Mouse (Mus musculus) central nervous system, embryonic 14 days (tissue): ENCODE data around the gene Fstl1. TPM values are rescaled to one million over a fixed set of nuclear protein-coding genes. Genes with fewer than 3 reads are reported as not detected.

ENCODE experiments used
- polyA plus RNA-seq: library from polyadenylated mRNA; depleted of rRNA; stranded (reverse); fragments of >200 nt; gene quantifications from 2 replicates; pipeline ENCODE4 v1.2.3, GENCODE M21; 2012; rRNA removed

Fstl1 gene
- polyA plus RNA-seq = 83.6 and 186 TPM in 2 replicates

DNA sequence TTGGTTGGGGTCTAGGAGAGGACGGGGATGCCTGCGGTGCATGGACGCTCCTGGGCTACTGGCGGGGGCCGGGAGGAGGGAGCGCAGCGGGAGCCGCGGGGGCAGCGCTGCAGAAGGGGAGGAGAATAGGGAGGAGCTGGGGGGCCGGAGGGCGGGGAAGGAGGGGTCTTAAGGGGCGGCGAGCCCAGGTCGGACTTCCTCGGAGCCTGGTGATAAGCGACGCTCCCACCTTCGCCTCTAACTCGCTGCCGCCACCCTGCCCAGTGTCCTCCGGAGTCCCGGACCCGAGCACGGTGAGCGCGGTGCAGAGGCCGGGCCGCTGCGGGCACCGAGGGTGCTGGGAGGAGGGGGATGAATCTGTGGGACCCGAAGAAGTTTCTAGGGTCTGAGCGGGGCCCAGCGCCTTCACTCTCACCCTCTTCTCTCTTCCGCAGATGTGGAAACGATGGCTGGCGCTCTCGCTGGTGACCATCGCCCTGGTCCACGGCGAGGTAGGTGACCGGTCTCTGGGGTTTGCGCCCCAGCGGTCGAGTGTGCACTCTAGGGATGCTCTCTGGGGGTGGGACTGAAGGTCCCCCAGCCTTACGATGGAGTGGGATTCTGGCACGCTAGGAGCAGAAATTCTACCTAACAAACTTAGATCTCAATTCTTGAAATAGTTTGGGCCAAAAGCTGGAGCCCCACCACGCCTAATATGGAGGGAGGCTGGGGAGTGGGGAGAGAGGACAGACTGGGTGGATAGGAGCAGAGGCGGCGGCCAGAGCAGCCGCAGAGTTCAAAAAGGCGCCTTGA, at the start of gene Fstl1:
TSS of gene Fstl1 (plus strand) at position 14 of the 792 bp plus-strand sequence.

DNA sequence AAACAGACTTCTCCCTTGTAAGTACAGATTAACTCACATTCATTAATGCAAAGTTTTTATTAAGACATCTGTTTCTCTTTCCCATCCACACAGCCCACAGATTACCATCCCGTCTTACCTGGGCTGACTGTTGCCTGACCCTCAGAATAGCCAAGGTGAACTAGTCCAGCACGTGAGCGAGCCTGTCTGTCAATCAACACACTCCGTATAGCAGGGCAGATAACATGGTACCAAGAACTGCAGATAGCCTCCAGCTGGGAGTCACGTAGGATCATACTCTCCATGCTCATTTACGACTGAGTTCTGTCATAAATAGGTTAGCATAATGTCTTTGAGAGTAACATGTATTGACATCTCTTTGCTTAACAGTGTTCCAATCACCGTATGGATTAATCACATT, 84.4 kb downstream of the Fstl1 start, which contains the start of gene Gm36028:
TSS of gene Gm36028 (minus strand) at position 118 of the 400 bp plus-strand sequence.

DNA sequence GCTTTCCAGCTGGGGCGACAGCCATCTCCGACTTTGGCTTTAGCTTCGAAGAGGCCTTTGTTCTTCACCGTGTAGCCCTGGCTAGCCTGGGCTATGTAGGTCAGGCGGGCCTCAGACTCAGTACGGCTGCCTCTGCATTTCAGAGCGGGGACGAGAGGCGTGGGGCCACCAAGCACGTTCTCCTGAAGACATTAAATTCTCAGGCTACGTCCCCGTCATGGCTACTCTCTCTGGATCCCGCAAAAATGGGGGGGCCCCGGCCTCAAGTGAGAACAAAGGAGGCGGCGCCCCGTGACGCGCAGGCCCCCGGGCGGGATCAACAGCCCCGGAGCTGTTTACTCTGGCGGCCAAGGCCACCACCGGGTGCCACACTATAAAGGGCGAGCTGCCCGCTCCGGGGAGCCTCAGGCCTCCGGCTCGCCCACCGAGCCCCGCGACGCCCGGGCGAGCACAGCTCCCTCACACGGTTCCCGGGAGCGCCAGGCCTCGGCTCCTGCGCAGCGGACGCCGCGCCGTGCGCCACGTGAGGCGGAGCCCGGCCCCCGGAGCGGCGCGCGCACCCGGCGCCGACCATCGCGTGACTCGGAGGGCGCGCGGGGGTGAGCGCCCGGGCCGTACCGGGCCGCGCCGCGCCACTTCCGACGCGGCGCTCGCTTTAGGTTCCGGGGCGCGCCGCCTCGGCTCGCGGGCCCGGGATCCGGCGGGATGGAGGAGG, 91.3 kb downstream of the Fstl1 start, which contains the start of gene Lrrc58:
TSS of gene Lrrc58 (plus strand) at position 599 of the 715 bp plus-strand sequence.

Other genes starting within 250 kb of the Fstl1 start
- gene Gtf2e1, start 237.1 kb upstream of the Fstl1 start, polyA plus RNA-seq = 25.9 and 29.9 TPM in 2 replicates
- 9.4 and 11.2 TPM in 2 replicates for gene Rabl3, start 237.0 kb upstream of the Fstl1 start, polyA plus RNA-seq
- 0.18 and 0.33 TPM in 2 replicates for gene Hgd, start 196.7 kb upstream of the Fstl1 start, polyA plus RNA-seq
- gene Ndufb4, start 122.4 kb upstream of the Fstl1 start, polyA plus RNA-seq = 58.0 and 60.4 TPM in 2 replicates
- 0.32 and 0.41 TPM in 2 replicates for gene Gm36028, start 84.3 kb downstream of the Fstl1 start, polyA plus RNA-seq
- gene Lrrc58, start 91.5 kb downstream of the Fstl1 start, polyA plus RNA-seq = 21.6 and 22.9 TPM in 2 replicates
- gene Gpr156, start 139.6 kb downstream of the Fstl1 start, polyA plus RNA-seq = 5.9 and 6.6 TPM in 2 replicates